Mouse (Mus musculus) kidney, postnatal 14 days (tissue): Measurements from ENCODE around the gene Sall2.
"Not testable (repeated sequence)": the region's sequence is repeated elsewhere in the genome, so short reads cannot be mapped to it uniquely, and the experiment has no call there.

ENCODE experiments used
- DNase-seq: peaks from one replicate; pipeline ENCODE4 v3.0.0; 2022; ENCODE audit warnings: mixed read lengths

Sall2 gene

DNA sequence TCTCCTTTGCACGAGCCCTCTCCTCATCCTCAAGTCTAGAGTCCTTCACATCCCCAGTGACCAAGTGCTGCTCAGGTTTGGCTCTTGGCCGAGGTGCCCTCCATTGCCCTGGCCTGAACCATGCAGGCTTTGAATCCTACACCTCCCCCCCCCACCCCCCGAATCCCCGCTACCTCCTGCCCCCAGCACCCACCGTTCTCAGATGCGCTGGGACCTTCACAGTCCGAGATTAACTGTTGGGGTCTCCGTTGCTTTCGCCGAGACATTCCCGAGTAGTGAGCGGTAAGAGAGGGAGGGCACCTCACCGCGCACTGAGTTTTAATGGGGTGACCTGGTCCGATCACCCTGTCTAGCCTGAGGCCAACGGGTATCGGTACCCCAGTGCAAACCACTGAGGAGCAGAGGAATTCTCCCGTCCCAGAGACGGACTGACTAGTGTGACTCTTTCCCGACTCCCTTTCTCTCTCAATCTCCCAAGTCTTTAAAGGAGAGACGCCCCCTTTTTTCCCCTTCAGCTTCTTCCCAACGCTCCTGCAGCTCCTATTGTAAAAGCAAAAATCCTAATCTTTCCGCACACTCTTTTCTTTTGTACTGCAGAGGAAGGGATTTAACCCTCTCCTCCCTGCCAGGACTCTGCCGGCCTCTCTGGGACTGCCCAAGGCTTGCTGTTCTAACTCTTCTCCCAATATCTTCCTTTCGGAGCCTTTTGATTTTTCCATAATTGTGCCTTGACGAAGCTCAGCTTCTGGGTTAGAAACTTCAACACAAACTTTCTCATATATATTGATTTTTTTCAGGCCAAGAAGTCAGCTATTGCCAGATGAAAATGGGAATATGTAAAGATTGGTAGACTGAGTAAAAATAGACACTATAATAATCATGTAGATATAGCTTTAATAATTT lies at the start of gene Sall2:
Gene Sall2 (minus strand): TSS at position 853 of the 903 bp plus-strand sequence.
- DNase-seq: no peak

DNA sequence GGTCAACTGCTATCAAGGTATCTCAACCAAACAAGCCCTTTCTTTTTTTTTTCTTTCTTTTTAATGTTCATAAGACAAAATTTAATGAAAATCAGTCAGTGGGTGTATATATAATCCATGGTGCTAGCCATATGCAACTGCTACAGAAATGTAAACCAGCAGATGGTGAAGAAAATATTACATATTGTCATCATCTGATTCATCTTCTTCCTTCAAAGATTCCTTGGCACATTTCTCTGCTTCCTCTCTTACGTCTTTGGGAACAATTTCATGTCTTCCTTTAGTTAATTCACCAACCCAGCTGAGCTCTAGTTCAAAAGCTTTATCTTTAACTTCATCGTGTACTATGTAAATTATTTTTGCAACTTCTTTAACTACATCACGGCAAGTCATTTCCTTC lies 40.2 kb upstream of the Sall2 start:
- no peak for DNase-seq

GRCm38 (mm10) chr14:52356308-52356707 lies 27.7 kb upstream of the Sall2 start, which contains the start of gene Olfr1513:
Olfr1513 (minus strand) TSS chr14:52356408.
- DNase-seq: no peak

GRCm38 (mm10) chr14:52339512-52339852 lies 10.9 kb upstream of the Sall2 start:
- no peak for DNase-seq

DNA sequence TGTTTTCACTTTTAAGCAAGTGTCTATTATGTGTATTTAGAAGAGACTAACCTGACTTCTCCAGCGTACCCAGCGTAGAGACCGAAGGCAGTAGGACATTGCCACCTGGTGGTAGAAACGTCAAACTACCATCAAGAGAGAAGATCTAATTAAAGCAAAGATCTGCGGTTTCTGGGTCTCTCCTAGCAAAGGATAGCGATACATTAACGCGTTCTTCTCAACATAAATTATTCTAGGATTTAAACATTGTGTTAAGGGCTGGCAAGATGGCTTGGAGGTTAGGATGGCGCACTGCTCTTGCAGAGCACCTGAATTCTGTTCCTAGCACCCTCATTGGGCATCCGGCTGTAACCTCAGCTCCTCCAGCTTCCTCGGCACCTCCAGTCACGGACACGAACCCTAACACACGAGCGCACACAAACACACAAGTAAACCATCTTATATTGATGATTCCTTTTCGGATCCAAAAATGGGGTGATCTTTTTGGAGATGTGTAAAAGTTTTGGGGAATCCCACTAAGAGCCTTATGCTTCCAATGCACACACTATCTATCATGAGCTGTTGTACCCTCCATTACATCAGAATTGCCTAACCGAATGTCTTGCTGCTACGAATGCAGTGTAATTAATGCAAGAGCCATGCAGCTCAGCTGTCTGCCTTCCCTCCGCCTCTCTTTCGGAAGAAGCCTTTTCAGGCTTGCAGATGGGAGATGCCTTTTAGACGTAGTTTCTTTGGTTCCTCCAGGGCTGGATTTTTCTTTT lies 10.4 kb upstream of the Sall2 start:
- peak; percentile 81 for DNase-seq

DNA sequence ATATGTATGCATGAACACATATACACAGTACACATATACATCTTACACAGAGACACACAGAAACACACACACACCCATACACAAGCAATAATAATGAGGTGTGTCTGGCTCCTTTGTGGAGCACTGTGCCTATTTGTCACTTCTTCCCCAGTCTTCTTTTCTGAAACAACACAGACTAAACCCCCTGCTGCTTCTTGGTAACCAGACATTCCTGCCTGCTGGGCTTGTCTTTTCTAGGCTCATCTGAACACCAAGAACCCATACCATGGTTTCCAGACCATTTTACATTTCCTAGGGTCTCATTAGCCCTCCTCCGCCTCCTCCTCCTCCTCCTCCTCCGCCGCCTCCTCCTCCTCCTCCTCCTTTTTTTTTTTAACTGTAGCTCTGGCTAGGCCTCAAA lies 3.6 kb upstream of the Sall2 start:
- no peak for DNase-seq

- DNase-seq: no peak
Observed at GRCm38 (mm10) chr14:52331069-52331750, 2.6 kb upstream of the Sall2 start.

DNA sequence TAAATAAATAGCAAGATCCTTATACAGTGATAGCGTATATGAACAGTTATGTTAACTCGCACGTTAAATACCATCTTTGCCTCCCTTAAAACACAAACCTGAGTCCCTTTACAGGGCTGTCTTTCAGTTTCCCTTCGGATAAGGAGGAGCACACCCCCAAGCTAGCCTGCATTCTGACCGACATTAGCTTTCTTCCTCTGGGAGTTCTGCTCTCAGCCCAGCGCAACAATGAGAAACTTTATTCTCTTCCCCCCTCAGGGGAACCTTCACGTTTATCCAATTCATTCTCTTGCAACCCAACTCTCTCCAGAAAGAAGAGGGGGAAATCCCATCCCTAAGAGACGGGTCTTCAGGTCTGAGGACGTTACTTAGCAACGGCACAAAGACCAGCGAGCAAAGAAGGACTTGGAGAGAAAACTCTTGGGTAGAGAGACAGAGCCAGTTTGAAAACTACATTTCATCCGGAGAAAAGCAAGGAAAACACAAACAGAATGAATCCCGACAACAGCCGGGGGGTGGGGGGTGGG lies 1.1 kb downstream of the Sall2 start:
- DNase-seq: no peak

- DNase-seq: no peak
Observed at GRCm38 (mm10) chr14:52325890-52326289, 2.7 kb downstream of the Sall2 start.

GRCm38 (mm10) chr14:52319361-52319760 lies 9.2 kb downstream of the Sall2 start:
- no peak for DNase-seq

DNA sequence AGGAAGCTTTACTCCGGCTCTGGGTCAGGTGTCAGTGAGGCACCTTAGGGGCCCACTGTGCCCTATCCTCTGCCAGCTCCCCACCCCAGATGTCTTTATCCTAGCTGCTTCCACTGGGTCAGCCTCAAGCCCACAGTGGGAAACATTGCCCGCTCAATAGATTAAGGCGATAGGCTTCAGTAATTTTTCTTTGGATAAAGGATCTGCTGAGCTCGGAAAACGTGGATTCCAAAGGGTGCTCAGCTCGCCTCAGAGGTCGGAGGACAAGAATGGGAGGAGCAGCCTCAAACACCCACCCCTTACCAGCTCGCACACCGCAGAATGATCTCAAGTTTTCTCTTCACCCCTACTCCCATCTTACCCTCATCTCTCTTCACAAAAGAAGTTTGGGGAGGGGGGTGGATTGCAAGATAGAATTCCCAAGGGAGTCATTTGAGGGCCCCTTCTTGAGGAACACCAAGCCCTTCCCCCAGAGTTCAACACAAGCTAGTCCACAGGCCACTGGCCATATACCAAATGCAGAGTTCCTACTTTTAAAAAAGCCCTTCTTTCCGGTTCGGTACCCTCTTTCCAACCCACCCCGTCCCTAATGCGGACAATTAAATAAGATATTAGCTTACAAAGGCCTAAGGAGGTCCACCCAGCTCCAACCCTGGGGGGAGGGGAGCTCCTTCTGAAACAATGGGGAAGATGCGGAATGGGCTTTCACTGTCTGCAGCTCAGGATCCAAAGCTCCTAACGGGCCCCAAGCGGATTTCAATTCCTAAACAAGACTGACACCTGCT lies 11.9 kb downstream of the Sall2 start:
- DNase-seq: peak; percentile 70

- DNase-seq: peak; percentile 84
Observed at GRCm38 (mm10) chr14:52315792-52316440, 12.6 kb downstream of the Sall2 start.

DNA sequence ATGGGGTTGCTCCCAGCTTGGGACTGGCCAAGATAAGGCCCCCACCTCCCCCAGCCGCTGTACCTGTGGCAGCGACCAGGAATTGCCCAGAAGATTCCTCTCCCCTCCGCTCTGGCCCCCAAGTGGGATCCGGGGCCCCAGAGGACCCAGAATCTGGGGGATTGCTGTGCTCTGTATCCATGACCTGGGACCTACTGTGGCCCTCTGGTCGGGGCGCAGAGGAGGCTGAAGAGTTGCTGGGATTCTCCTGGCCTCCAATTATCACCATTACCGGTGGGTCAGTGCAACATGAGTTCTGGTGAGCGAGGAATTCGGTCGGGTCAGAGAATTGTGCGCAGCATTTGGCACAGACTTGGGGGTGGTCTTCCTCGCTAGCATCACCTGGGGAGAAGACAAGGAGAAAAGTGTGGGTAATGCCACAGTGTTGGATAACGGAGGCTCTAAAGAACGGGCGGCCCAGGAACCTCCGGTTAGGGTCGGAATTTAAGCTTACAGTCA lies 13.2 kb downstream of the Sall2 start:
- peak; percentile 10 for DNase-seq

DNA sequence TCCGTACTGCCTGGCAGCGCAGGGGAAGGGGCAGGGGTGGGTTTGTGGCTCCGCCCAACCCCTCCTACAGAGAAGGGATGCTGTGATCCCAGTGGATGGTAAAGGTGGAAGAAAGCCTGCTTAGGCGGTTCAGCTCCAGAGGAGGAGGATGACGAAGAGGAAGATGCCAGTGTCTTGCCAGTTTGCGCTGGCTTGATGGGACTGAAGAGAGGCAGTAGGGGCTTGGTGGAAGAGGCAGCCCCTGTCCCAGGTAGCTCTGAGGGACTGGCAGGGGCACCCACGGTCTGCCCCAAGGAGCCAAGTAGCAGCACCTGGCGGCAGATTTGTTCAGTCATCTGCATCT lies 13.8 kb downstream of the Sall2 start:
- no peak for DNase-seq

- DNase-seq: no peak
Observed at GRCm38 (mm10) chr14:52313931-52314807, 14.4 kb downstream of the Sall2 start.

- no peak for DNase-seq
Observed at GRCm38 (mm10) chr14:52310906-52311305, 17.7 kb downstream of the Sall2 start.

- not testable (repeated sequence) for DNase-seq
Observed at GRCm38 (mm10) chr14:52310343-52310742, 18.2 kb downstream of the Sall2 start.

GRCm38 (mm10) chr14:52306100-52306499 lies 22.5 kb downstream of the Sall2 start:
- no peak for DNase-seq

DNA sequence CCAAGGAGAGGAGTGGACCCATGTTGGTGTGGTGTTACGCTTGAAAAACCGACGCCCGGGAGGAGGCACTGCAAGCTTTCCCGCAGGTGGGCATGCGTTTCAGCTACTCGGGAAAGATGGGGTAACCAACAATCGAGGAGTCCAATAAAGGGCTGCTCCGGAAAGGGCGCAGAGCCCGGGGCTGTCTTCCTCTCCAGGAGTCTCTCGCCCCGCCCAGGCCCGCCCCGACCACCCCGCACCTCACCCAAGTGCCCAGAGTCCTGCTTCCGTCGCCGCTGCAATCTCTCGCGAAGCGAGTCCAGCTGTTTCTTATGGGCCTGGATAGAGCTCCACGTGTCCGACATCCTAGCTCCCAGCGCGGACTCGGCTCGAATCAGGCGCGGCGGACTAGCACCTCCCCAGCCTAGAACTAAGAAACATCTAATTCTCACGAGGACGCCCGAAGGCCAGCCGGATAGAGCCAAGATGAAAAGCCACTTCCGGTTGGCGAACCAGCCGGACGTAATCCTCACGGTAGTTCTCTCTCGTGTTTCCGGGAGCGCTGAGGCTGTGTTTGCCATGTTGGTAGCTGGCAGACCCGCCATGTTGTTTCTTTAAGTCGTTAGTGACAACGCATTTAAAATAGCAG lies 23.8 kb downstream of the Sall2 start, which contains the start of gene Mettl3:
Gene Mettl3 (minus strand): TSS at position 485 of the 628 bp plus-strand sequence.
- peak; percentile 94 for DNase-seq

GRCm38 (mm10) chr14:52303517-52303916 lies 25.0 kb downstream of the Sall2 start:
- not testable (repeated sequence) for DNase-seq
